Mouse (Mus musculus) frontal cortex, postnatal 10 days (tissue): ENCODE results near the gene Rbm4.

Experiments used
- DNase-seq, 2 experiments: peaks; one replicate each; pipeline ENCODE4 v3.0.0; 2022; ENCODE audit warnings: low spot score in 2 of 2, mixed read lengths in 1 of 2

The Rbm4 gene

GRCm38 (mm10) chr19:4741482-4741881 is 52.2 kb downstream of the Rbm4 start:
- DNase-seq = no peak

DNA sequence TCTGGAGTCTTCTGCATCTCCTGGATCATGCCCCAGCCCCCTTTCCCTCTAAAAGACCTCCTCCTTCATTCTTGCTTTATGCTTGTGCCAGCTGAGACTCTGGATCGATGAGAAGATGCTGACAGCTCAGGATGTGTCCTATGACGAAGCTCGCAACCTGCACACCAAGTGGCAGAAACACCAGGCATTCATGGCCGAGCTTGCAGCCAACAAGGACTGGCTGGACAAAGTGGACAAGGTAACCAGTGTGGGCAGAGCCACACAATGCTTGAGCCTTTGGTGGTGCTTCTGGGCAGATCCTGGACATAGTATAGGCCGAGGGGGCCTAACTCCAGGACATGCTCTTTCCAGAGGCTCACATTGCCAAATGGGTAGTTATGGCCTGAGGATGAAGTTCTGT is 53.9 kb downstream of the Rbm4 start:
- DNase-seq = no peak

DNA sequence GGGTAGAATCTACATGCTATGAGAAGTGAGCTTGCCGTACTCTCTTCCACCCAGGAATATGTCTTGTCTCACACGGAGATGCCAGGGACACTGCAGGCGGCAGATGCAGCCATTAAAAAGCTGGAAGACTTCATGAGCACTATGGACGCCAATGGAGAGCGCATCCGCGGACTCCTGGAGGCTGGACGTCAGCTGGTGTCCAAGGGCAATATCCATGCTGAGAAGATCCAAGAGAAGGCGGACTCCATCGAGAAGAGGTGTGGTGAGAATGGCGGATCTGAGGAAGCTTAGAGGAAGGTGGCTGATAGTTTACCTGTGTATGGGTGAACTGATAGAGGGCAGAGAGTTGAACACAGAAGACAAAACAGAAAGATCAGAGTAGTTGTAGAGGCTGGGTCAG is 54.6 kb downstream of the Rbm4 start:
- DNase-seq = no peak

DNA sequence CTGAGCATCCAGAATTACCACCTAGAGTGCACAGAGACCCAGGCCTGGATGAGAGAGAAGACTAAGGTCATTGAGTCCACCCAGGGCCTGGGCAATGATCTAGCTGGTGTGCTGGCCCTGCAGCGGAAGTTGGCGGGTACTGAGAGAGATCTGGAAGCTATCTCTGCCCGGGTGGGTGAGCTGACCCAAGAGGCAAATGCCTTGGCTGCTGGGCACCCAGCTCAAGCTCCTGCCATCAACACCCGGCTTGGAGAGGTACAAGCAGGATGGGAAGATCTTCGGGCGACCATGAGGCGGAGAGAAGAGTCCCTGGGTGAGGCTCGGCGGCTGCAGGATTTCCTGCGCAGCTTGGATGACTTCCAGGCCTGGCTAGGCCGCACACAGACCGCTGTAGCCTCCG is 55.8 kb downstream of the Rbm4 start:
- DNase-seq = no peak
